Mouse (Mus musculus) kidney, adult 2 months (tissue): ENCODE data around the gene Avil.

ENCODE experiments used
- CTCF ChIP-seq: fragments of 200-500 bp; conservative IDR thresholded peaks from 2 replicates; pipeline ENCODE4 v1.5.1; 2011; ENCODE audit warnings: low read depth, mild to moderate bottlenecking, control low read depth, low read length, moderate library complexity, mixed read lengths; ENCODE audit not compliant: insufficient read depth, insufficient read length
- POLR2A ChIP-seq: fragments of 200-500 bp; IDR thresholded peaks from one replicate; pipeline ENCODE4 v1.6.1; 2011; ENCODE audit warnings: low read depth, low read length, control low read depth

DNA sequence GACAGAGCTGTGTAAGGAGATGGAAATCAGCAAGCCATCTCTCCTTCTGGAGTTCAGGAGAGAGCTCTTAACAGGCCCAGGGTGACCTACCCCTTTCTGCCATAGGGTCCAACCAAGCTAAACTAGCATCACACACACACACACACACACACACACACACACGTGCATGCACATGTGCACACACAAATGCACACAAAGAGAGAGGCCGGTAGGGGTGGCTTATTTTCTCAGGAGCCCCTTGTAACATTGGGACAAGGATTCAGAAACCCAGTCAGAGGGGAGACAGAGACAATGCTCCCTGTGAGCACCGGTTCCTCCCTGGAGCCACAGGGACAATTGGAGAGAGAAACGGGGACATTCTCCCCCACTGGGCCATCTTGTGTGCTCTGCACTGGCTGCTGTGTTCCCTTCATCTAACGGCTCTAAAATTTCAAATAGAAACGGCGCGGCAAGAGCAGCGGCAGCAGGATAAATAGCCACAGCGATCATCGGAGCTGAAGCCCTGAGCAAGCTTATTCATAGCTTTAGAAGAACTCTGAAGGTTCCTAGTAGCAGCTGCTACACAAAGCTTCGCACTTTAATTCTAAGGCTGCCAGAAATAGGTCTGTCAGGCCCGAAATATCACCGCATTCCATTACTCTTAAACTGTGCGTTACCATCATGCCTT is 43.7 kb upstream of the Avil start:
- TF ChIP-seq CTCF (no peak), POLR2A (no peak)
